Mouse (Mus musculus) intestine, embryonic 14.5 days (tissue): ENCODE measurements at regions not wholly inside any gene's neighbourhood (a gene's known extent, or its start where the extent isn't known, plus 50 kb on each side); places are given as distances from the start of the nearest gene placed in this dataset.

Source experiments
- ATAC-seq: fragments of 200-750 bp; cut with Nextera tagmentation; replicated peaks from 2 replicates; pipeline ENCODE4 v1.8.0; 2017; ENCODE audit warnings: low read depth, moderate number of reproducible peaks, moderate TSS enrichment, moderate library complexity; ENCODE audit not compliant: low FRiP score, low TSS enrichment
- DNase-seq: peaks from one replicate; pipeline ENCODE4 v3.0.0-alpha.2; 2018; ENCODE audit warnings: low spot score
- H3K27ac ChIP-seq: fragments of 300-500 bp; sonication (generic); 2 replicates; pipeline ENCODE4 v1.5.1; 2014; ENCODE audit warnings: low read depth, mild to moderate bottlenecking, control low read depth
- H3K27me3 ChIP-seq: fragments of 300-500 bp; sonication (generic); replicated peaks from 2 replicates; pipeline ENCODE4 v1.6.1; 2014; ENCODE audit warnings: low read length, control low read depth; ENCODE audit not compliant: control insufficient read depth, insufficient read depth
- H3K36me3 ChIP-seq: fragments of 300-500 bp; sonication (generic); 2 replicates; pipeline ENCODE4 v1.6.1; 2014; ENCODE audit warnings: low read length, control low read depth; ENCODE audit not compliant: control insufficient read depth, insufficient read depth
- H3K4me1 ChIP-seq: fragments of 300-500 bp; sonication (generic); replicated peaks from 2 replicates; pipeline ENCODE4 v1.6.1; 2014; ENCODE audit warnings: low read length, control low read depth, mixed read lengths; ENCODE audit not compliant: control insufficient read depth, insufficient read depth
- H3K4me2 ChIP-seq: fragments of 300-500 bp; sonication (generic); 2 replicates; pipeline ENCODE4 v1.6.1; 2014; ENCODE audit warnings: low read length
- H3K4me3 ChIP-seq: fragments of 300-500 bp; sonication (generic); 2 replicates; pipeline ENCODE4 v1.5.1; 2014; ENCODE audit warnings: low read depth, low read length, control low read depth, mixed read lengths
- H3K9ac ChIP-seq: fragments of 300-500 bp; sonication (generic); 2 replicates; pipeline ENCODE4 v1.6.1; 2014; ENCODE audit warnings: mild to moderate bottlenecking, low read length
- H3K9me3 ChIP-seq: fragments of 300-500 bp; sonication (generic); 2 replicates; pipeline ENCODE4 v1.6.1; 2016; ENCODE audit warnings: low read length, control low read depth; ENCODE audit not compliant: control insufficient read depth
- WGBS: fragments of 180-500 bp; shearing (Covaris S2); extraction: QIAGEN DNeasy Blood & Tissue Kit; methylation state at CpG from one replicate; pipeline ENCODE4 v1.1.7; 2014; 5-methylcytosine and 5-hydroxymethylcytosine counted together

DNA sequence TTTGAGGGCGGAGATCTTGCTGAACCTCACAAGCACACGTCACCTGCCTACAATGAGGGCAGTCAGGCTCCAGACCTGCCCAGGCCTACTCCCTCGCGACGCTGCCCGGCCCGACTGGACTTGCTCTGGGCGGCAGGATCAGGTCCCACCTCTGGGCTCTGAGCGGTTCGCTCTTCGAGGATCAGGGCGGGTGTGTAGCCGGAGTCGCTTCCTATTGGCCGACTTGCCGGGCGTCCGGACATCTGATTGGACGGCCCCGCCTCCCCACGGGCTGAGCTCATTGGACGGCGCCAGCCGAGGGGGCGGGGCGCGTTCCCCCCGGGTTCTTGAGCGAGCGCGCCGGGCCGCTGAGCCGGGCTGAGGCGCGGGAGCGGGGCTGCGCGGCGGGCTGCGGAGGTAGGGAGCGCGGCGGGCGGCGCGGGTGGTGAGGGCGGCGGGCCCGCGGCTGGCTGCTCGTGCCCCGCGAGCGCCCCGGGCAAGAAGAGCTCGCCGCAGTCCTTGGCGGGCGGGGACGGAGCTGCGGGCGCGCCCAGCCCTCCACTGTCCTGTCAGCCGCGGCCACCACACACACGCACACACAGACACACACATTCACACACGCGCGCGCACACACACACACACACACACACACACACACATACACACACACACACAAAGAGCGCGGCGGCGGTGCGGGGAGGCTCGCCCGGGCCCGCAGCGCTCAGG, 141.5 kb downstream of the Ogfrl1 start:
- Histone ChIP-seq H3K9ac (peak overlapping the region; percentile 77), H3K4me3 (peak overlapping the region; percentile 73), H3K9me3 (no peaks in the 10 kb centered on the region), H3K4me1 (peaks cover 5% of the 10 kb centered on the region; the same call in 1 of the 2 replicates), H3K36me3 (no peaks in the 10 kb centered on the region), H3K27ac (peak overlapping the region; percentile 84), H3K27me3 (no peaks in the 10 kb centered on the region), H3K4me2 (peak overlapping the region; percentile 89)
- ATAC-seq (peak; percentile 99), DNase-seq (peak; percentile 93)
- under 1% methylated on average over 75 of the region's 80 CpGs for WGBS

DNA sequence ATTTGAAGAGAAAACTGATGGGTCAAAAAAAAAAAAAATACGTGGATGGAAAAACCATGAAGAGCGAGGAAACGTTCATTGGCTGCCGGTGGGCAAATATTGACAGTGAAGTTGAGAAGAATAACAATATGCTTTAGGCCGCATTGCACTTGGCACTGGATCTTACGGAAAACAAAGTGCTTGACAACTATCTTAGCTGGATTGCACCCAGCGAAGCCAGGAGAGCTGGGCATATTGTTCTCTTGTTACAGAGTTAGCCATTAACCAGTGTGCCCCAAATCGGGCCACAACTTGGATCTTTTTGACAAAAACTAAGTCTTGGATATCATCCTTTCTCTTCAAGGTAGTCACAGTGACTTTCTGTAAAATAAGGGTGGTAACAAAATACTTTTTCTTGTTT, 143.3 kb downstream of the Ogfrl1 start:
- DNase-seq: no peak
- no peak for ATAC-seq
- 74% methylated on average over 8 of the region's 8 CpGs for WGBS

DNA sequence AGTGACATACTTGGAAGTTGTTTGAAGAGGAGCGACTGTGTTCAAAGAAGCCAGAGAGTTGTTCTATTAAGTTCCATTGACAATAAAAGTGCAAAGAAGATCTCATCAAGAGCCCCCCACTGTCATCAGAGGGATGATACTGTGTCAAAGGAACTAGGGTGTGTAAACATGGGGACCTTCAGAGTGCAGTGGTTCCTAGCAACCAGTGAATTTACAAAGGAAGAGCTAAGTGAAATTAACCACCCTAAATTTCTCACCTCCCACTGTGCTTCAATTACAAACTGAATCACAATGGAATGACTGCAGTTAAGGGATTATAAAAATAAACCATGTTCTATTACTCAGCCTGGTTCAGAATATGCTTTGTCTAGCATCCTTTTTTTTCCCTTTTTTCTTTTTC, 129.5 kb upstream of the 4933415F23Rik start:
- no peaks in the 10 kb centered on the region for H3K9me3 ChIP-seq
- no peaks in the 10 kb centered on the region for H3K36me3 ChIP-seq
- no peak overlapping the region for H3K27ac ChIP-seq
- no peak overlapping the region for H3K9ac ChIP-seq
- 37% methylated on average over 1 of the region's 1 CpGs for WGBS
- H3K4me2 ChIP-seq: no peak overlapping the region
- ATAC-seq: no peak
- H3K4me3 ChIP-seq: no peak overlapping the region
- H3K27me3 ChIP-seq: no peaks in the 10 kb centered on the region
- DNase-seq: no peak
- no peaks in the 10 kb centered on the region for H3K4me1 ChIP-seq

More for the DNA sequence above, 143.3 kb downstream of the Ogfrl1 start:
- H3K4me1 ChIP-seq: peaks cover 5% of the 10 kb centered on the region; the same call in 1 of the 2 replicates
- no peaks in the 10 kb centered on the region for H3K9me3 ChIP-seq
- no peaks in the 10 kb centered on the region for H3K36me3 ChIP-seq
- no peak overlapping the region for H3K4me2 ChIP-seq
- no peak overlapping the region for H3K9ac ChIP-seq
- H3K4me3 ChIP-seq: no peak overlapping the region
- H3K27me3 ChIP-seq: no peaks in the 10 kb centered on the region
- no peak overlapping the region for H3K27ac ChIP-seq

DNA sequence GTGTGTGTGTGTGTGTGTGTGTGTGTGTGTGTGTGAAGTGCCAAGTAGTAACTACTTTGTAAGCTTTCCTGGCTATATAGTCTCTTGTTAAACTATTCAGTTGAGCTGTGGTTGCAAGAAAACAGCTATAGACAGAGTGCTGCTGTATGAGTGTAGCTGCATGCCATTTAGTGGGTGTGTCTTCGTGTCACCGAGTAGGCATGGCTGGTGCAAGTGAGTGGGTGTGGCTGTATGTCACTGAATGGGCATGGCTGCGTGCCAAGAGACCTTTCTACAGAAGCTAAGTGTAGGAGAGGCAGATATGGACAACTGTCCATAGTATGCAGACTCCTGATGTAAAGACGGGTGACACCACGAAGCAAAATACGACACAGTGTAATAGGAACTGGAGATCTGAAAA, 126.4 kb upstream of the 4933415F23Rik start:
- H3K27me3 ChIP-seq: no peaks in the 10 kb centered on the region
- H3K27ac ChIP-seq: no peak overlapping the region
- H3K4me1 ChIP-seq: no peaks in the 10 kb centered on the region
- H3K4me2 ChIP-seq: no peak overlapping the region
- DNase-seq (no peak), ATAC-seq (no peak)
- 79% methylated on average over 6 of the region's 6 CpGs for WGBS
- no peaks in the 10 kb centered on the region for H3K9me3 ChIP-seq
- no peaks in the 10 kb centered on the region for H3K36me3 ChIP-seq
- H3K4me3 ChIP-seq: no peak overlapping the region
- H3K9ac ChIP-seq: no peak overlapping the region

DNA sequence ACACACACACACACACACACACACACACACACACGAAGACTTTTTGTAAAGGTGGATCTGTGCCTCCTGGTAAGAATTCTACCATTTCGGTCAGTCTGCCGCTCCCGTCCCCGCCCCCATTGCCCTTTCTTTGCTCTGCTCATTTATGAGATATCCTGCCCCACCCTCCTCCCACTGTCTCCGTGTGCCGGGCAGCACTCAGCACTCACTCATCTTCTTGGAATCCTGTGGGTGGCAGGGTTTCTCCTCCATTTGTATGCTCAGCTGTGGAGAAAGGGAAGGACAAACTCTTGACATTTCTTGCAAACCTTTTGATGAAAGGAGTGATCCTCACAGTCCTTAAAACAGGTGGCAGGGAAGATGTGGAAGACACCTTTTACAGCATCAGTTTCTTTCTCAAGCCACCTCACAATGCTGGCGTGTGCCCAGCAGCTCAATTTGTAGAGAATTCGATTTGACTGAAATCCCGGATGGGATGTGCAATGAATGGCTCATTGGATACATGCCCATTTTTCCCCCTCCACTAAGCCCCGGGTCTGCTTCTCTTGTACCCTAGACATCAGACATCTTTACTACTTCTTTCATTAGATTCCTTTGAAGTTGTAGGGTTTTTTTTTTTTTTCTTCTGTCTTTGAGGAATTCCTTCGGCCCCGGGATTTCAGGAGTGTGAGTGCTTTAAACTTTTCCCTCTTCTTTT, 112.6 kb upstream of the 4933415F23Rik start:
- WGBS: 72% methylated on average over 13 of the region's 13 CpGs
- Histone ChIP-seq H3K9me3 (no peaks in the 10 kb centered on the region), H3K4me2 (no peak overlapping the region), H3K9ac (no peak overlapping the region), H3K4me3 (no peak overlapping the region), H3K36me3 (no peaks in the 10 kb centered on the region), H3K27me3 (no peaks in the 10 kb centered on the region), H3K27ac (no peak overlapping the region), H3K4me1 (no peaks in the 10 kb centered on the region)
- no peak for DNase-seq
- no peak for ATAC-seq

DNA sequence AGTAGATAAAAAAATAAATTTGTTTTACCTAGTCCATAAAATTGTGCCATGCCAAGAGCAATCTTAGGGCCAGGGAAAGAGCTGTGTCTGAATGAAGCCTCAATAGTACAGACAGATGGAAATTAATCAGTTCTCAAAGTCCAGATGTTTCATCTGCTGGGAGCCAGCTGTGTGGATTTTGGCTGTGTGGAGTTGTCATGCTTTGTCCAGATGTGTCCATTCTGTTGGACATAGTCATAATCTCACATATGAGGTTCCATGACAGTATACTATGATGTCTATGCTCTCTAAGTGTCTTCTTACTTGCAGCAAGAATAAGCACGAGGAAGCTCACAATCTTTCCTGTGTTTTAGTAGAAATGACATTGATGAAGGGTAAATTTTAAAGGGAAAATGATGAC, 105.8 kb upstream of the 4933415F23Rik start:
- H3K9me3 ChIP-seq: no peaks in the 10 kb centered on the region
- ATAC-seq (no peak), DNase-seq (no peak)
- H3K27ac ChIP-seq: no peak overlapping the region
- no peaks in the 10 kb centered on the region for H3K4me1 ChIP-seq
- no peaks in the 10 kb centered on the region for H3K27me3 ChIP-seq
- no peak overlapping the region for H3K4me2 ChIP-seq
- no peak overlapping the region for H3K4me3 ChIP-seq
- H3K9ac ChIP-seq: no peak overlapping the region
- H3K36me3 ChIP-seq: no peaks in the 10 kb centered on the region
- 54% methylated on average over 1 of the region's 1 CpGs for WGBS

DNA sequence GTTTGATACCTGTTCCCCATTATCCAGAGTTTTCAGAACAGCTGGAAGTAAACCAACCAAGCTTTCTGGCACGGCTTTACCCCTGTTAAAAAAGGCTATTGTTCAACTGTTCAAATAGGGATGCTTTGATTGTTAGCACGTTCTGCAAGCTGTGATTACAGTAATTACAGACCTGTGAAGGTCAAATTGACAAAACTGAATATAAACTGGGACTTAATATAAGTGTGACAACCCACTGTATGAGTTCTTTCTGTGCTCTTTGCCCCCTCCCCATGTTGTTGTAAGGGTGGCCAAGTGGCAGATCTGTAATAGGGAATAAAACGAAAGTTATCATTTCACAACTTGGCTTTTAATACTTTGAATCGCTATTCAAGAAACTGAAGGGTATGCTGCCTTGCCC, 105.0 kb upstream of the 4933415F23Rik start:
- Histone ChIP-seq H3K4me1 (no peaks in the 10 kb centered on the region), H3K4me2 (no peak overlapping the region), H3K27ac (no peak overlapping the region), H3K9me3 (no peaks in the 10 kb centered on the region), H3K36me3 (no peaks in the 10 kb centered on the region), H3K9ac (no peak overlapping the region), H3K4me3 (no peak overlapping the region), H3K27me3 (no peaks in the 10 kb centered on the region)
- 79% methylated on average over 4 of the region's 4 CpGs for WGBS
- ATAC-seq: no peak
- DNase-seq: no peak

DNA sequence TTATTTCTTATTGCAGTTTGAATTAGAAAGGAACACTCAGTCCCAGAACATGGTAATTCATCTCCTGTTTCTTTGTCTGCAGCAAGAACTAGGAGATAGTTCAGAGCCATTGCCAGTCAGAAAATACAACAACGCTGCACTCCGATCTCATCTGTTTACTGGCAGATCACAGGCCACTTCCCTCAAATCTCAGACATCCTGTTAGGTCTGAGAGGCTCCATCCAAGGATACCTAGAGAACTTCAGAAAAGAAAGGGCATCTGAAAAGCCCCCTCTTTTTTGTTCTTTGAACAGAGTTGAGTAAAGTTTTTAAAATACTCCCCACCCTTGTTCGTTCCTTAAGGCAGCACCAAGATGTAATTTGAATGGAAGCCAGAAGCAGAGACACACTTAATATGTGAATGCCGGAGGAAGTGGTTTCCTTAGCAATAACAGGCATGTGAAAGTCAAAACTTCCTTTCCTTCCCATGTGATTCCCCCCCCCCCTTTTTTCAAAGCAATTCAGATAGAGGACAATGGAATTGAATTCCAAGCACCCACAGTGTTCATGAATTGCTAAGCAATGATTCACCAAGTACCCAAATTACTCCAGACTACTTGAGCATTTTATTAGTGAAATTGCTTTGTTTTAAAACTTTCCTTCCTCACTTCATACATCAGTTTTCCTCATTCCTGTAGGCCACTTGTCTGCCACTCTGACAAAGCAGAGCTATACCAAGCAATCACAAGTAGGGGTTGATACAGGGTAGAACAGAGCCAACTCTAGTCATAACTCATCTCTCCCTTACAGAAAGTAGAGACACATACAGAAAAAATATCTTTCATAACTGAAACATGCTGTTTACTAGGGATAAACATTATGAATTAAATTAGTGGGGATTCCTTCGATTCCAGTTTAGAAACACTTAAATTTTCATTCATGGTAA, 100.7 kb upstream of the 4933415F23Rik start:
- Histone ChIP-seq H3K9ac (no peak overlapping the region), H3K9me3 (no peaks in the 10 kb centered on the region), H3K4me3 (no peak overlapping the region), H3K4me2 (peak overlapping the region; percentile 11; the same call in 1 of the 2 replicates), H3K27me3 (no peaks in the 10 kb centered on the region), H3K4me1 (no peaks in the 10 kb centered on the region), H3K36me3 (no peaks in the 10 kb centered on the region), H3K27ac (peak overlapping the region; percentile 43; the same call in 1 of the 2 replicates)
- 38% methylated on average over 5 of the region's 5 CpGs for WGBS
- ATAC-seq: no peak
- no peak for DNase-seq
